Mouse (Mus musculus): ENCODE measurements at regions not wholly inside any gene's neighbourhood (a gene's known extent, or its start where the extent isn't known, plus 50 kb on each side); places are given as distances from the start of the nearest gene placed in this dataset.

DNA sequence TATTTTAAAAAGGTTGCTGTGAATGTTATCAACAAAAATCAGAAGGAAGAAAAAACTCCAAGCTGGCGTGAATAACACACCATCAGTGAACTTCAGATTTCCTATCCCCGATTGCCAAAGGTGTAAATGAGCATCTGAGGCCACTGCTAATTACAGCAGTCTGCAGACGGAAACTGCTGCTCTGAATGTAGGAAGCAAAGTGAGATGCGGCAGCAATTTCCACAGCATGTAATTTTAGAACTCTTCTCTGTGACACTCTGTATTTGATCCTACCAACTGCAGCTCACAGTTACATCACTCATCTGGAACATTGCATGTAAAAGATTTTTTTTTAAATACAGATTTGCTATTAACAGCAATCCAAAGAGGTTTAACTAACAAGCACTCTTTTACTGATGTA is 913.7 kb downstream of the Tecrl start:
- TF ChIP-seq E2F4 (IDR thresholded peaks at IDR 0.05; ENCODE audit: insufficient replicate concordance, low read depth, low read length) (no peak), CHD1 (IDR thresholded peaks at IDR 0.05; ENCODE audit: low read depth, low read length) (no peak), ELF1 (IDR thresholded peaks at IDR 0.05; ENCODE audit: low read depth, low read length) (no peak), POLR2A (IDR thresholded peaks at IDR 0.05; ENCODE audit: low read depth, low read length) (no peak), MAX (IDR thresholded peaks at IDR 0.05; ENCODE audit: low read length) (no peak), ZNF384 (IDR thresholded peaks at IDR 0.05; ENCODE audit: low read depth, low read length) (no peak), UBTF (IDR thresholded peaks at IDR 0.05; ENCODE audit: low read depth, low read length) (no peak), MEF2A (IDR thresholded peaks at IDR 0.05; ENCODE audit: borderline replicate concordance, low read depth, low read length) (no peak), KAT2A (IDR thresholded peaks at IDR 0.05; ENCODE audit: insufficient replicate concordance, low read length) (no peak)
